Mouse (Mus musculus) liver, adult 2 months (tissue): ENCODE data around the gene Ucn3. TPM values are rescaled to one million over a fixed set of nuclear protein-coding genes. Genes with fewer than 3 reads are reported as not detected.
A peak's percentile ranks its signal among the peaks of the same experiment; 100 is the strongest.
"Not testable (repeated sequence)": the region's sequence is repeated elsewhere in the genome, so short reads cannot be mapped to it uniquely, and the experiment has no call there.

Source experiments
- DNase-seq: peaks from one replicate; pipeline ENCODE4 v3.0.0-alpha.2; 2011; ENCODE audit warnings: low read depth, low spot score; ENCODE audit errors: extremely low read depth
- H3K27ac ChIP-seq: fragments of 200-500 bp; replicated peaks from 2 replicates; pipeline ENCODE4 v1.5.1; 2012; ENCODE audit warnings: low read depth, mild to moderate bottlenecking, control low read depth, inconsistent platforms, low read length; ENCODE audit not compliant: insufficient read depth
- H3K27me3 ChIP-seq: fragments of 200-500 bp; 2 replicates; pipeline ENCODE4 v1.6.1; 2012; ENCODE audit warnings: mild to moderate bottlenecking, moderate library complexity, low read length, inconsistent platforms; ENCODE audit not compliant: control insufficient read depth, insufficient read depth
- H3K36me3 ChIP-seq: fragments of 200-500 bp; 2 replicates; pipeline ENCODE4 v1.6.1; 2012; ENCODE audit warnings: low read length, inconsistent platforms; ENCODE audit not compliant: control insufficient read depth, insufficient read depth
- H3K4me1 ChIP-seq: fragments of 200-500 bp; 2 replicates; pipeline ENCODE4 v1.6.1; 2011; ENCODE audit warnings: low read length; ENCODE audit not compliant: control insufficient read depth, insufficient read depth
- H3K4me3 ChIP-seq: fragments of 200-500 bp; 2 replicates; pipeline ENCODE4 v1.5.1; 2011; ENCODE audit warnings: low read depth, mild to moderate bottlenecking, control low read depth, low read length, moderate library complexity; ENCODE audit not compliant: insufficient read depth
- H3K79me2 ChIP-seq: fragments of 200-500 bp; 2 replicates; pipeline ENCODE4 v1.6.1; 2012; ENCODE audit warnings: inconsistent platforms, mild to moderate bottlenecking, low read length, moderate library complexity; ENCODE audit not compliant: control insufficient read depth, insufficient read depth
- H3K9ac ChIP-seq: fragments of 200-500 bp; 2 replicates; pipeline ENCODE4 v1.6.1; 2012; ENCODE audit warnings: low read depth, mild to moderate bottlenecking, control low read depth, inconsistent platforms, low read length
- CTCF ChIP-seq: fragments of 200-500 bp; IDR thresholded peaks from 2 replicates; pipeline ENCODE4 v1.5.1; 2011; ENCODE audit warnings: low read depth, low read length, control low read depth
- POLR2A ChIP-seq: fragments of 200-500 bp; IDR thresholded peaks from 2 replicates; pipeline ENCODE4 v1.6.1; 2011; ENCODE audit warnings: low read length, control low read depth; ENCODE audit not compliant: insufficient read depth; ENCODE audit errors: extremely low read depth
- WGBS: fragments of 180-500 bp; shearing (Covaris S2); methylation state at CpG from one replicate; pipeline ENCODE4 v1.1.7; 2018; 5-methylcytosine and 5-hydroxymethylcytosine counted together
- polyA plus RNA-seq: library from polyadenylated mRNA; depleted of rRNA; stranded (reverse); fragments of >200 nt; gene quantifications from 2 replicates; pipeline ENCODE4 v1.2.3, GENCODE M21; 2012
- total RNA-seq: library from RNA; depleted of rRNA; stranded (reverse); fragments of >200 nt; gene quantifications from 2 replicates; pipeline ENCODE4 v1.2.3, GENCODE M21; 2014

Ucn3 gene
- total and polyA plus RNA-seq, 2 experiments: not detected

DNA sequence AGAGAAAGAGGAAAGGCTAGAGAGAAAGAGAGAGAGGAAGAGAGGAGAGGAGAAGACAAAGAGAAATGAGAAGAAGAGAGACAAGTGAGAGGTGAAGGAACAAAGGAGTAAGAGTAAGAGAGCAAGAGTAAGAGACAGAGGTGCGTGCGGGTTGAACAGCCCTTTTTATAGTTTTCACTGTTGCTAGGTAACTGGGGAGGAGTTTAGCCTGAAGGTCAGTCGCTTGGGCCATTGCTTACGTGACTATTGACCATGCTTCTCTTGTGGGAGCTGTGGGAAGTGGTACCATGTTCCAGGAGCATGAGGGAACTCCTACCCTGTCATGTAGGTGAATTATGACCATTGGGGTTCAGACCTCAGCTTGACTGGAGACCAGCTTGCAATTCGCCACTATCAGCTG, 34.8 kb downstream of the Ucn3 start:
- Histone ChIP-seq H3K27ac (no peak overlapping the region), H3K79me2 (no peaks in the 10 kb centered on the region), H3K36me3 (no peaks in the 10 kb centered on the region), H3K4me1 (peaks cover 1% of the 10 kb centered on the region; the same call in 1 of the 2 replicates), H3K4me3 (no peak overlapping the region), H3K9ac (no peak overlapping the region), H3K27me3 (no peaks in the 10 kb centered on the region)
- DNase-seq: no peak
- TF ChIP-seq POLR2A: no peak
- TF ChIP-seq CTCF: no peak
- 95% methylated on average over 5 of the region's 5 CpGs for WGBS

DNA sequence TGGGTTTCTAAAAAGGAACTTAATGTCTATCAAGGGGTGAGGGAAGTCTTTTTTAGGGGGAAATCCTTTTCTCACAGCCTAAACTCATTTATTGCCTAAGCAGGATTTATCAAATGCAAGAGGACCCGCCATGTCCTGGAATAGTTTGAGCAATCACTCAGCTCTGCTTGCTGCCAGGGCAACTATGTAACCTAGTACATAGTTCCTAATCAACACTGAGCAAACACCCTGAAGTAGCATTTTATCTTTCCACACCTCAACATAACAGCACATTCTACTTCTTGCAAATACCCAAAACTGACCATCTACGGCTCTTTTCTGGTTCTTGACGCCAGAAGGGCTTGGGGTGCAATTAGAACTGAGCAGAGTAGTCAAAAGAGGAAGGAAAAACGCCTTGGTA, 36.9 kb downstream of the Ucn3 start:
- 61% methylated on average over 4 of the region's 4 CpGs for WGBS
- Histone ChIP-seq H3K27ac (no peak overlapping the region), H3K79me2 (no peaks in the 10 kb centered on the region), H3K4me3 (no peak overlapping the region), H3K27me3 (no peaks in the 10 kb centered on the region), H3K9ac (no peak overlapping the region), H3K4me1 (peaks cover 1% of the 10 kb centered on the region; the same call in 1 of the 2 replicates), H3K36me3 (no peaks in the 10 kb centered on the region)
- TF ChIP-seq POLR2A (no peak), CTCF (no peak)
- peak; percentile 22 for DNase-seq

DNA sequence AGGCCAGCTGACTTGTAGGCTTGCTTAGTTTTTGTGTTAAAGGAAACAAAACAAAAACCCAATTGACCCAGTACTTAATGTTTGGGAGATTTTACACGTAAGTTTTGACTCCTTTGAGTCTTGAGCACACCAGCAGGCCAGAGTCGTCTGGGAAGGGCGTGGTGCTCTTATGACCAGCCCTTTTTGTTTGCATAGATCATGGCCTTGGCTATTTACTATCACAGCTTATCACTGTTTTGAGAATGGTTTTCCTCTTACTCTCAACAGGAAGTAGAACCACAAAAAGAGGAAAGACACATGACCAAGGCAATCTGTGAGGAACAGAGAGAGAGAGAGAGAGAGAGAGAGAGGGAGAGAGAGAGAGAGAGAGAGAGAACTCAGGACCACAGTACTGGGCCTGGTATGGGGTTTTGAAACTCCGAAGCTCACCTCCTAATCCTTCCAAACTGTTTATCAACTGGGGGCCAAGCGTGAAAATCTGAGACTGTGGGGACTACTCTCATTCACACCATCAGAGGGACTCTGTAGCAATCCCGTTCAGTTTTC, 37.9 kb downstream of the Ucn3 start:
- H3K36me3 ChIP-seq: no peaks in the 10 kb centered on the region
- WGBS: 76% methylated on average over 6 of the region's 6 CpGs
- H3K9ac ChIP-seq: no peak overlapping the region
- TF ChIP-seq CTCF: no peak
- TF ChIP-seq POLR2A: no peak
- H3K27ac ChIP-seq: no peak overlapping the region
- no peaks in the 10 kb centered on the region for H3K27me3 ChIP-seq
- H3K4me3 ChIP-seq: no peak overlapping the region
- H3K79me2 ChIP-seq: no peaks in the 10 kb centered on the region
- peaks cover 1% of the 10 kb centered on the region; the same call in 1 of the 2 replicates for H3K4me1 ChIP-seq
- no peak for DNase-seq

GRCm38 (mm10) chr13:3899301-3899700, 45.8 kb downstream of the Ucn3 start:
- TF ChIP-seq POLR2A: no peak
- no peak for TF ChIP-seq CTCF
- no peak for DNase-seq
- H3K79me2 ChIP-seq: no peaks in the 10 kb centered on the region
- H3K4me3 ChIP-seq: no peak overlapping the region
- H3K4me1 ChIP-seq: peaks cover 5% of the 10 kb centered on the region; the same call in 1 of the 2 replicates
- no peaks in the 10 kb centered on the region for H3K36me3 ChIP-seq
- no peaks in the 10 kb centered on the region for H3K27me3 ChIP-seq
- WGBS: 93% methylated on average over 9 of the region's 9 CpGs
- H3K27ac ChIP-seq: no peak overlapping the region
- no peak overlapping the region for H3K9ac ChIP-seq

DNA sequence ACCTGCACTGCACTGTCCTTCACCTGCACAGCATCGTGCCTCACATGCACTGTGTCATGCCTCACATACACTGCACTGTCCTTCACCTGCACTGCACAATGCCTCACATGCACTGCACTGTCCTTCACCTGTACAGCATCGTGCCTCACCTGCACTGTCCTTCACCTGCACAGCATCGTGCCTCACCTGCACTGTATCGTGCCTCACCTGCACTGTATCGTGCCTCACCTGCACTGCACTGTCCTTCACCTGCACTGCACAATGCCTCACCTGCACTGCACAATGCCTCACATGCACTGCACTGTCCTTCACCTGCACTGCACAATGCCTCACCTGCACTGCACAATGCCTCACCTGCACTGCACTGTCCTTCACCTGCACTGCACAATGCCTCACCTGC, 46.9 kb downstream of the Ucn3 start:
- not testable (repeated sequence) for DNase-seq, H3K79me2 ChIP-seq, H3K9ac ChIP-seq, H3K27ac ChIP-seq, H3K4me3 ChIP-seq, H3K36me3 ChIP-seq, H3K27me3 ChIP-seq, H3K4me1 ChIP-seq
- 93% methylated on average over 5 of the region's 5 CpGs for WGBS

DNA sequence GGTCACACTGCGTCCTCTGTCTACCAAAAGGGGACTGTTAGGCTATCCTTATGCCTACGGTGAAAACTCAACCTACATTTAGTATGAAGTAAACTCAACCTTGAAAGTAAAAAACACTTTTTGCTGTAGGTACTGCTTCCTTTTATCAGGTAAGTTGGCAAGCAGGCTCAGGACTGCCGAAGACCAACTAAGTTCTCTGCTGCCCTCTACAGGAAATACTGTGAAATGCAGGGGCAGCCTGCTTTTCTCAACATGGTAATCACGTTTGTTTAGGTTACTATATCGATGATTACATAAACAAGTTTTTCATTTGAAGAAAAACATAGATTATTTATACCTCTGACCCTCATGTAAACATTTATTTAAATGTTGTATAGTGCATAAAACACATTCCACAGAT, 48.2 kb downstream of the Ucn3 start:
- WGBS: 18% methylated on average over 5 of the region's 5 CpGs
- Histone ChIP-seq H3K9ac (no peak overlapping the region), H3K4me3 (no peak overlapping the region), H3K36me3 (no peaks in the 10 kb centered on the region), H3K27me3 (no peaks in the 10 kb centered on the region), H3K27ac (no peak overlapping the region), H3K4me1 (peaks cover 5% of the 10 kb centered on the region; the same call in 1 of the 2 replicates), H3K79me2 (no peaks in the 10 kb centered on the region; the same call in 1 of the 2 replicates)
- peak; percentile 77 for DNase-seq
- peak; percentile 70; the same call in 1 of the 2 replicates for TF ChIP-seq CTCF
- TF ChIP-seq POLR2A: no peak
